Mouse (Mus musculus) hindbrain, embryonic 13.5 days (tissue): Measurements from ENCODE around the gene Mmp14. TPM values are rescaled to one million over a fixed set of nuclear protein-coding genes. Genes with fewer than 3 reads are reported as not detected.

Experiments
- ATAC-seq: fragments of 200-750 bp; cut with Nextera tagmentation; 2 replicates; pipeline ENCODE4 v1.8.0; 2017; ENCODE audit warnings: moderate TSS enrichment; ENCODE audit not compliant: low FRiP score
- H3K27ac ChIP-seq: fragments of 300-500 bp; sonication (generic); 2 replicates; pipeline ENCODE4 v1.5.1; 2015; ENCODE audit warnings: inconsistent platforms, mild to moderate bottlenecking, moderate library complexity
- H3K27me3 ChIP-seq: fragments of 300-500 bp; sonication (generic); 2 replicates; pipeline ENCODE4 v1.6.1; 2015; ENCODE audit warnings: mild to moderate bottlenecking, inconsistent platforms
- H3K36me3 ChIP-seq: fragments of 300-500 bp; sonication (generic); 2 replicates; pipeline ENCODE4 v1.6.1; 2015; ENCODE audit warnings: mild to moderate bottlenecking, inconsistent platforms
- H3K4me1 ChIP-seq: fragments of 300-500 bp; sonication (generic); replicated peaks from 2 replicates; pipeline ENCODE4 v1.6.1; 2015; ENCODE audit warnings: inconsistent platforms
- H3K4me2 ChIP-seq: fragments of 300-500 bp; sonication (generic); 2 replicates; pipeline ENCODE4 v1.6.1; 2015; ENCODE audit warnings: inconsistent platforms, mild to moderate bottlenecking, moderate library complexity
- H3K4me3 ChIP-seq: fragments of 300-500 bp; sonication (generic); 2 replicates; pipeline ENCODE4 v1.5.1; 2015; ENCODE audit warnings: mild to moderate bottlenecking, inconsistent platforms
- H3K9ac ChIP-seq: fragments of 300-500 bp; sonication (generic); 2 replicates; pipeline ENCODE4 v1.6.1; 2015; ENCODE audit warnings: mild to moderate bottlenecking, inconsistent platforms
- H3K9me3 ChIP-seq: fragments of 300-500 bp; sonication (generic); 2 replicates; pipeline ENCODE4 v1.6.1; 2016; ENCODE audit warnings: inconsistent platforms
- WGBS: fragments of 180-500 bp; shearing (Covaris S2); methylation state at CpG from one replicate; pipeline ENCODE4 v1.1.7; 2015; 5-methylcytosine and 5-hydroxymethylcytosine counted together
- polyA plus RNA-seq: library from polyadenylated mRNA; unstranded; fragments of >200 nt; fragmentation: Nextera tagmentation; extraction: Ambion mirVana; gene quantifications from 2 replicates; pipeline ENCODE4 v1.2.1, GENCODE M21; 2015

Gene Mmp14
- polyA plus RNA-seq, 1 experiment from 2014 or later: 54.9 TPM

GRCm38 (mm10) chr14:54416229-54416775 is 15.1 kb upstream of the Mmp14 start:
- H3K9me3 ChIP-seq: no peaks in the 10 kb centered on the region
- no peak overlapping the region for H3K9ac ChIP-seq
- WGBS: 33% methylated on average over 5 of the region's 5 CpGs
- no peak for ATAC-seq
- H3K27ac ChIP-seq: no peak overlapping the region
- peaks cover 50% of the 10 kb centered on the region for H3K27me3 ChIP-seq
- no peak overlapping the region for H3K4me2 ChIP-seq
- H3K4me3 ChIP-seq: no peak overlapping the region
- H3K4me1 ChIP-seq: peaks cover 12% of the 10 kb centered on the region
- no peaks in the 10 kb centered on the region for H3K36me3 ChIP-seq

GRCm38 (mm10) chr14:54416830-54417229 is 14.6 kb upstream of the Mmp14 start:
- Histone ChIP-seq H3K9me3 (no peaks in the 10 kb centered on the region), H3K4me2 (no peak overlapping the region), H3K27ac (no peak overlapping the region), H3K9ac (no peak overlapping the region), H3K4me1 (peaks cover 12% of the 10 kb centered on the region), H3K4me3 (no peak overlapping the region), H3K27me3 (peaks cover 50% of the 10 kb centered on the region), H3K36me3 (no peaks in the 10 kb centered on the region)
- 57% methylated on average over 4 of the region's 4 CpGs for WGBS
- ATAC-seq: no peak

- 2% methylated on average over 19 of the region's 19 CpGs for WGBS
- H3K4me1 ChIP-seq: peaks cover 12% of the 10 kb centered on the region
- 0 out of 2 replicates have a peak within 1 kb of the TSS, but pooled peaks have one; percentile 8 for H3K4me3 ChIP-seq
- H3K4me2 ChIP-seq: peak within 1 kb of the TSS; percentile 18
- no peak for ATAC-seq
- H3K27ac ChIP-seq: no peak within 1 kb of the TSS
- H3K9ac ChIP-seq: no peak within 1 kb of the TSS
- H3K27me3 ChIP-seq: peaks cover 47% of the 10 kb centered on the region
- H3K9me3 ChIP-seq: no peaks in the 10 kb centered on the region
- no peaks in the 10 kb centered on the region for H3K36me3 ChIP-seq
Observed at GRCm38 (mm10) chr14:54417623-54418081, 13.8 kb upstream of the Mmp14 start, which contains the start of gene Slc7a7. Gene Slc7a7, minus strand, starts transcription at chr14:54417780.

GRCm38 (mm10) chr14:54421014-54421413 is 10.4 kb upstream of the Mmp14 start:
- no peaks in the 10 kb centered on the region for H3K36me3 ChIP-seq
- no peak overlapping the region for H3K9ac ChIP-seq
- ATAC-seq: no peak
- peaks cover 19% of the 10 kb centered on the region for H3K27me3 ChIP-seq
- H3K4me3 ChIP-seq: no peak overlapping the region
- H3K27ac ChIP-seq: no peak overlapping the region
- no peak overlapping the region for H3K4me2 ChIP-seq
- H3K4me1 ChIP-seq: peaks cover 6% of the 10 kb centered on the region
- WGBS: 74% methylated on average over 2 of the region's 2 CpGs
- no peaks in the 10 kb centered on the region for H3K9me3 ChIP-seq

GRCm38 (mm10) chr14:54423406-54423805 is 8.0 kb upstream of the Mmp14 start:
- ATAC-seq: no peak
- peaks cover 22% of the 10 kb centered on the region for H3K4me1 ChIP-seq
- H3K9me3 ChIP-seq: no peaks in the 10 kb centered on the region
- no peak overlapping the region for H3K4me2 ChIP-seq
- H3K4me3 ChIP-seq: no peak overlapping the region
- H3K27me3 ChIP-seq: no peaks in the 10 kb centered on the region
- 66% methylated on average over 5 of the region's 5 CpGs for WGBS
- no peak overlapping the region for H3K9ac ChIP-seq
- no peaks in the 10 kb centered on the region for H3K36me3 ChIP-seq
- H3K27ac ChIP-seq: no peak overlapping the region

- no peak overlapping the region for H3K27ac ChIP-seq
- ATAC-seq: no peak
- peaks cover 28% of the 10 kb centered on the region for H3K4me1 ChIP-seq
- no peak overlapping the region for H3K4me2 ChIP-seq
- peaks cover 6% of the 10 kb centered on the region; the same call in 1 of the 2 replicates for H3K36me3 ChIP-seq
- H3K4me3 ChIP-seq: no peak overlapping the region
- H3K9me3 ChIP-seq: no peaks in the 10 kb centered on the region
- WGBS: 83% methylated on average over 1 of the region's 1 CpGs
- H3K9ac ChIP-seq: no peak overlapping the region
- no peaks in the 10 kb centered on the region for H3K27me3 ChIP-seq
Observed at GRCm38 (mm10) chr14:54424634-54425033, 6.8 kb upstream of the Mmp14 start.

- Histone ChIP-seq H3K4me2 (peak overlapping the region; percentile 67), H3K27ac (no peak overlapping the region), H3K9ac (no peak overlapping the region), H3K4me1 (peaks cover 37% of the 10 kb centered on the region), H3K4me3 (0 out of 2 replicates have a peak overlapping the region, but pooled peaks have one; percentile 88), H3K27me3 (no peaks in the 10 kb centered on the region), H3K9me3 (no peaks in the 10 kb centered on the region), H3K36me3 (peaks cover 8% of the 10 kb centered on the region; the same call in 1 of the 2 replicates)
- ATAC-seq: no peak
- 94% methylated on average over 1 of the region's 1 CpGs for WGBS
Observed at GRCm38 (mm10) chr14:54425540-54425939, 5.9 kb upstream of the Mmp14 start.

GRCm38 (mm10) chr14:54426003-54426688 is 5.3 kb upstream of the Mmp14 start:
- Histone ChIP-seq H3K4me3 (peak overlapping the region; percentile 88), H3K4me2 (peak overlapping the region; percentile 67), H3K36me3 (peaks cover 8% of the 10 kb centered on the region; the same call in 1 of the 2 replicates), H3K27me3 (no peaks in the 10 kb centered on the region), H3K27ac (peak overlapping the region; percentile 94), H3K9me3 (no peaks in the 10 kb centered on the region), H3K9ac (peak overlapping the region; percentile 91), H3K4me1 (peaks cover 44% of the 10 kb centered on the region)
- 32% methylated on average over 14 of the region's 14 CpGs for WGBS
- ATAC-seq: peak; percentile 44; the same call in 1 of the 2 replicates

- Histone ChIP-seq H3K9me3 (no peaks in the 10 kb centered on the region), H3K36me3 (peaks cover 8% of the 10 kb centered on the region; the same call in 1 of the 2 replicates), H3K27me3 (peaks cover 3% of the 10 kb centered on the region; the same call in 1 of the 2 replicates), H3K4me3 (peak within 1 kb of the TSS; percentile 88), H3K4me1 (peaks cover 51% of the 10 kb centered on the region), H3K4me2 (peak within 1 kb of the TSS; percentile 67), H3K27ac (peak within 1 kb of the TSS; percentile 94), H3K9ac (peak within 1 kb of the TSS; percentile 91)
- peak; percentile 88 for ATAC-seq
- under 1% methylated on average over 48 of the region's 48 CpGs for WGBS
Observed at GRCm38 (mm10) chr14:54426689-54427398, 4.6 kb upstream of the Mmp14 start, which contains the start of gene Mrpl52. Gene Mrpl52, plus strand, starts transcription at chr14:54426909.

- Histone ChIP-seq H3K9me3 (no peaks in the 10 kb centered on the region), H3K27ac (no peak overlapping the region), H3K4me2 (peak overlapping the region; percentile 67), H3K36me3 (peaks cover 8% of the 10 kb centered on the region; the same call in 1 of the 2 replicates), H3K4me1 (peaks cover 59% of the 10 kb centered on the region), H3K4me3 (peak overlapping the region; percentile 88), H3K27me3 (peaks cover 12% of the 10 kb centered on the region), H3K9ac (peak overlapping the region; percentile 91)
- ATAC-seq: no peak
- WGBS: 93% methylated on average over 7 of the region's 7 CpGs
Observed at GRCm38 (mm10) chr14:54427696-54428095, 3.7 kb upstream of the Mmp14 start.

GRCm38 (mm10) chr14:54428421-54428820 is 3.0 kb upstream of the Mmp14 start:
- peaks cover 64% of the 10 kb centered on the region for H3K4me1 ChIP-seq
- no peak overlapping the region for H3K4me2 ChIP-seq
- no peak overlapping the region for H3K4me3 ChIP-seq
- no peak overlapping the region for H3K27ac ChIP-seq
- ATAC-seq: no peak
- no peaks in the 10 kb centered on the region for H3K9me3 ChIP-seq
- H3K36me3 ChIP-seq: peaks cover 8% of the 10 kb centered on the region; the same call in 1 of the 2 replicates
- H3K27me3 ChIP-seq: peaks cover 19% of the 10 kb centered on the region
- H3K9ac ChIP-seq: no peak overlapping the region
- 96% methylated on average over 5 of the region's 5 CpGs for WGBS
